Mouse (Mus musculus) G1E (cell line): ENCODE measurements around the gene Cep57l1. TPM values are rescaled to one million over a fixed set of nuclear protein-coding genes. Genes with fewer than 3 reads are reported as not detected.

ENCODE experiments used
- ATAC-seq: 2 replicates; pipeline ENCODE4 v1.8.0; 2016; ENCODE audit warnings: mild to moderate bottlenecking; ENCODE audit not compliant: insufficient number of reproducible peaks, poor library complexity, low FRiP score, severe bottlenecking; ENCODE audit errors: extremely low read depth
- DNase-seq: peaks from one replicate; pipeline ENCODE4 v3.0.0; 2012; ENCODE audit warnings: low spot score
- H3K27me3 ChIP-seq: 2 replicates; pipeline ENCODE4 v1.6.1; 2012; ENCODE audit warnings: mild to moderate bottlenecking, low read length, inconsistent platforms; ENCODE audit not compliant: insufficient read depth
- H3K36me3 ChIP-seq: replicated peaks from 2 replicates; pipeline ENCODE3; 2012; ENCODE audit warnings: mild to moderate bottlenecking, inconsistent platforms
- H3K4me1 ChIP-seq: 2 replicates; pipeline ENCODE4 v1.6.1; 2012; ENCODE audit warnings: low read depth, low read length, inconsistent platforms, mixed read lengths; ENCODE audit not compliant: insufficient read depth
- H3K4me3 ChIP-seq: 2 replicates; pipeline ENCODE4 v1.5.1; 2012; ENCODE audit warnings: low read depth, mild to moderate bottlenecking, inconsistent platforms, low read length, moderate library complexity, mixed read lengths
- H3K9me3 ChIP-seq: replicated peaks from 2 replicates; pipeline ENCODE4 v1.6.1; 2012; ENCODE audit warnings: inconsistent platforms
- CTCF ChIP-seq: IDR thresholded peaks from 2 replicates; pipeline ENCODE4 v1.5.1; 2012; ENCODE audit warnings: low read depth, low read length, inconsistent platforms, mixed read lengths
- GATA1 ChIP-seq: IDR thresholded peaks from 2 replicates; pipeline ENCODE4 v1.6.1; 2012; ENCODE audit warnings: borderline replicate concordance, low read length, inconsistent platforms, mixed read lengths
- GATA2 ChIP-seq: IDR thresholded peaks from 2 replicates; pipeline ENCODE4 v1.6.1; 2012; ENCODE audit warnings: low read depth, low read length, inconsistent platforms, borderline replicate concordance
- POLR2AphosphoS5 ChIP-seq: IDR thresholded peaks from 2 replicates; pipeline ENCODE4 v1.6.1; 2012; ENCODE audit warnings: low read depth, low read length, inconsistent platforms; ENCODE audit not compliant: insufficient replicate concordance
- TAL1 ChIP-seq: conservative IDR thresholded peaks from 2 replicates; pipeline ENCODE4 v1.6.1; 2012; ENCODE audit warnings: low read depth, low read length, inconsistent platforms, mixed read lengths
- polyA plus RNA-seq: library from polyadenylated mRNA; stranded (reverse); fragments of >175 nt; gene quantifications from 2 replicates; pipeline ENCODE4 v1.2.3, GENCODE M21; 2012
- total RNA-seq, 2 experiments: library from RNA; stranded (forward) in 1 of 2; stranded (reverse) in 1 of 2; fragments of 200-1000 nt in 1 of 2; fragments of >200 nt in 1 of 2; fragmentation: Nextera tagmentation in 1 of 2; gene quantifications; 2 replicates each; pipeline ENCODE4 v1.2.3; 2014 to 2017

Gene Cep57l1
- total and polyA plus RNA-seq, 3 experiments: 2.5 to 90.5 (median 38.4) TPM

GRCm38 (mm10) chr10:41719587-41719986 is 90.1 kb downstream of the Cep57l1 start:
- H3K36me3 ChIP-seq: peaks cover 56% of the 10 kb centered on the region
- H3K27me3 ChIP-seq: no peaks in the 10 kb centered on the region
- TF ChIP-seq CTCF (no peak), GATA2 (no peak), TAL1 (no peak), GATA1 (no peak), POLR2AphosphoS5 (no peak)
- no peak for ATAC-seq
- no peaks in the 10 kb centered on the region for H3K9me3 ChIP-seq
- H3K4me1 ChIP-seq: no peaks in the 10 kb centered on the region
- no peak for DNase-seq
- H3K4me3 ChIP-seq: no peak overlapping the region

- Histone ChIP-seq H3K4me1 (peaks cover 12% of the 10 kb centered on the region), H3K27me3 (no peaks in the 10 kb centered on the region), H3K36me3 (peaks cover 32% of the 10 kb centered on the region), H3K4me3 (no peak within 1 kb of the TSS), H3K9me3 (no peaks in the 10 kb centered on the region)
- TF ChIP-seq GATA2 (no peak), GATA1 (no peak), POLR2AphosphoS5 (no peak), CTCF (no peak), TAL1 (no peak)
- DNase-seq: no peak
- no peak for ATAC-seq
Observed at GRCm38 (mm10) chr10:41716029-41716897, 93.4 kb downstream of the Cep57l1 start, which contains the start of gene Ccdc162. TSS of gene Ccdc162 (minus strand) at chr10:41716634.

- peaks cover 25% of the 10 kb centered on the region for H3K36me3 ChIP-seq
- no peak for DNase-seq
- no peak for TF ChIP-seq CTCF
- TF ChIP-seq GATA1: no peak
- no peak for TF ChIP-seq TAL1
- TF ChIP-seq POLR2AphosphoS5: no peak
- no peak for TF ChIP-seq GATA2
- no peak overlapping the region for H3K4me3 ChIP-seq
- no peak for ATAC-seq
- peaks cover 12% of the 10 kb centered on the region for H3K4me1 ChIP-seq
- H3K27me3 ChIP-seq: no peaks in the 10 kb centered on the region
- no peaks in the 10 kb centered on the region for H3K9me3 ChIP-seq
Observed at GRCm38 (mm10) chr10:41715557-41715956, 94.1 kb downstream of the Cep57l1 start.

DNA sequence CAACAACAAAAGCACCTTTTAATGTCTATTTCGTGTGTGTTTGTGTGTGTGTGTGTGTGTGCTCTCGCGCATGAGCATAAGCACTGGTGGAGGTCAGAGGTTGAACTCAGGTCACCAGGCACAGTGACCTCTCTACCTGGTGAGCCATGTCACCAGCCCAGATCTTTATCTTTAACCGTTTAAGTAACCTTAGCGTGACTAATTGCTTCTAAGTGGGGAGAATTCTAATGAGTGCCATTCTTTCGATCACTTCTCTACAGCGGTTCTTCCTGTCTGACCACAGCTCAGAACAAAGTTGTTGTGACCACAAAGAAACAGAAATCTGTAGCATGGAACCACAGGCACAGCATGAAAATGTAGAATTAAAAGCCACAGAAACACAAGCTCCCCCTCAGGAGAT is 98.2 kb downstream of the Cep57l1 start:
- ATAC-seq (no peak), DNase-seq (no peak)
- Histone ChIP-seq H3K27me3 (no peaks in the 10 kb centered on the region), H3K4me1 (peaks cover 12% of the 10 kb centered on the region), H3K4me3 (no peak overlapping the region), H3K36me3 (peaks cover 9% of the 10 kb centered on the region), H3K9me3 (no peaks in the 10 kb centered on the region)
- TF ChIP-seq GATA1: no peak
- no peak for TF ChIP-seq GATA2

- Histone ChIP-seq H3K4me1 (peaks cover 12% of the 10 kb centered on the region), H3K4me3 (no peak overlapping the region), H3K27me3 (no peaks in the 10 kb centered on the region), H3K36me3 (peaks cover 5% of the 10 kb centered on the region), H3K9me3 (no peaks in the 10 kb centered on the region)
- ATAC-seq (no peak), DNase-seq (no peak)
- TF ChIP-seq GATA1: no peak
- no peak for TF ChIP-seq TAL1
- no peak for TF ChIP-seq CTCF
- no peak for TF ChIP-seq POLR2AphosphoS5
- no peak for TF ChIP-seq GATA2
Observed at GRCm38 (mm10) chr10:41710773-41711172, 98.9 kb downstream of the Cep57l1 start.

DNA sequence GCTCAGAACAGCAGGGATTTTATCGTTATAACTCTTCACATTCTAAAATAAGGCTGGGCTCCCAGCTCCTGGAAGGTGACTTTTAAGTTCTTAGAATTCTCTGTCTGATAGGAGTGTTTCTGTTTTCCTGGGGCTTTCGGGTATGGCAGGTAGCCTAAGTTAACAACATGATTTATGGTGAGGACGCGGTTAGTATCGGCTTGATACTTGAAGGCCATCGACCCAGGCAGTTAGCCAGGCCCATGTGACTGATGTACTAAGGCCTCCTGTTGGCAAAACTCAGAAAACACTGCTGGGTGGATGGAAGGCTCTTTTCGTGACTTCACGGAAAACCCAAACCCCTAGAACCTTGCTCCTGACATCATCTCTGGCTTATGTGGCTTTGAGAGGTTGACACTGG is 100.3 kb downstream of the Cep57l1 start:
- Histone ChIP-seq H3K4me3 (no peak overlapping the region), H3K4me1 (peaks cover 12% of the 10 kb centered on the region), H3K36me3 (no peaks in the 10 kb centered on the region), H3K27me3 (no peaks in the 10 kb centered on the region), H3K9me3 (no peaks in the 10 kb centered on the region)
- DNase-seq (no peak), ATAC-seq (no peak)
- no peak for TF ChIP-seq GATA1
- TF ChIP-seq TAL1: no peak
- TF ChIP-seq POLR2AphosphoS5: no peak
- TF ChIP-seq GATA2: no peak
- no peak for TF ChIP-seq CTCF

- H3K4me3 ChIP-seq: no peak overlapping the region
- peaks cover 21% of the 10 kb centered on the region for H3K27me3 ChIP-seq
- H3K36me3 ChIP-seq: no peaks in the 10 kb centered on the region
- TF ChIP-seq POLR2AphosphoS5 (no peak), TAL1 (no peak), CTCF (no peak), GATA2 (no peak), GATA1 (no peak)
- no peak for ATAC-seq
- no peak for DNase-seq
- H3K4me1 ChIP-seq: no peaks in the 10 kb centered on the region
- H3K9me3 ChIP-seq: no peaks in the 10 kb centered on the region
Observed at GRCm38 (mm10) chr10:41699669-41700068, 110.0 kb downstream of the Cep57l1 start.
